Mouse (Mus musculus) lung, adult 2 months (tissue): ENCODE measurements at regions not wholly inside any gene's neighbourhood (a gene's known extent, or its start where the extent isn't known, plus 50 kb on each side); places are given as distances from the start of the nearest gene placed in this dataset.

Experiments
- DNase-seq: peaks from one replicate; pipeline ENCODE4 v3.0.0; 2022
- H3K4me1 ChIP-seq: fragments of 200-500 bp; 2 replicates; pipeline ENCODE4 v1.6.1; 2011; ENCODE audit warnings: low read length; ENCODE audit not compliant: control insufficient read depth, insufficient read depth
- H3K4me3 ChIP-seq: fragments of 200-500 bp; replicated peaks from 2 replicates; pipeline ENCODE3; 2011; ENCODE audit warnings: low read depth, mild to moderate bottlenecking, control low read depth, low read length; ENCODE audit errors: extremely low read depth
- CTCF ChIP-seq: fragments of 200-500 bp; IDR thresholded peaks from 2 replicates; pipeline ENCODE4 v1.5.1; 2011; ENCODE audit warnings: mild to moderate bottlenecking, low read length, control low read depth; ENCODE audit not compliant: insufficient read depth
- POLR2A ChIP-seq: fragments of 200-500 bp; IDR thresholded peaks from 2 replicates; pipeline ENCODE4 v1.6.1; 2011; ENCODE audit warnings: low read depth, mild to moderate bottlenecking, control low read depth, low read length, borderline replicate concordance; ENCODE audit errors: extremely low read depth
- WGBS: fragments of 180-500 bp; shearing (Covaris S2); methylation state at CpG from one replicate; pipeline ENCODE4 v1.1.7; 2018; 5-methylcytosine and 5-hydroxymethylcytosine counted together

- no peak overlapping the region for H3K4me3 ChIP-seq
- peaks cover 6% of the 10 kb centered on the region; the same call in 1 of the 2 replicates for H3K4me1 ChIP-seq
- no peak for DNase-seq
- 66% methylated on average over 8 of the region's 8 CpGs for WGBS
- TF ChIP-seq CTCF, result no peak
Measured at GRCm38 (mm10) chr2:117989215-117989614, 122.5 kb upstream of the Thbs1 start.

- 74% methylated on average over 14 of the region's 14 CpGs for WGBS
- no peaks in the 10 kb centered on the region for H3K4me1 ChIP-seq
- H3K4me3 ChIP-seq, result no peak overlapping the region
- no peak for TF ChIP-seq CTCF
- no peak for TF ChIP-seq POLR2A
- DNase-seq, result no peak
Measured at GRCm38 (mm10) chr2:117996130-117997083, 115.3 kb upstream of the Thbs1 start.

GRCm38 (mm10) chr2:117999641-118000040 is 112.0 kb upstream of the Thbs1 start:
- DNase-seq, result no peak
- TF ChIP-seq CTCF (no peak), POLR2A (no peak)
- WGBS, result 18% methylated on average over 6 of the region's 6 CpGs
- Histone ChIP-seq H3K4me1 (no peaks in the 10 kb centered on the region), H3K4me3 (no peak overlapping the region)

- peaks cover 7% of the 10 kb centered on the region for H3K4me1 ChIP-seq
- WGBS, result 88% methylated on average over 5 of the region's 5 CpGs
- TF ChIP-seq POLR2A (no peak), CTCF (no peak)
- DNase-seq, result no peak
- no peak overlapping the region for H3K4me3 ChIP-seq
Measured at GRCm38 (mm10) chr2:118004191-118004590, 107.5 kb upstream of the Thbs1 start.

GRCm38 (mm10) chr2:118007539-118008427 is 103.9 kb upstream of the Thbs1 start:
- TF ChIP-seq CTCF, result no peak
- TF ChIP-seq POLR2A, result no peak
- WGBS, result 22% methylated on average over 10 of the region's 10 CpGs
- H3K4me3 ChIP-seq, result no peak overlapping the region
- DNase-seq, result peak; percentile 34
- H3K4me1 ChIP-seq, result peaks cover 7% of the 10 kb centered on the region

- Histone ChIP-seq H3K4me1 (peaks cover 7% of the 10 kb centered on the region), H3K4me3 (no peak overlapping the region)
- no peak for DNase-seq
- WGBS, result 78% methylated on average over 7 of the region's 7 CpGs
- no peak for TF ChIP-seq POLR2A
- TF ChIP-seq CTCF, result no peak
Measured at GRCm38 (mm10) chr2:118011679-118012078, 100.0 kb upstream of the Thbs1 start.

GRCm38 (mm10) chr2:118012211-118012610 is 99.5 kb upstream of the Thbs1 start:
- H3K4me1 ChIP-seq, result peaks cover 7% of the 10 kb centered on the region
- no peak overlapping the region for H3K4me3 ChIP-seq
- TF ChIP-seq CTCF (no peak), POLR2A (no peak)
- no peak for DNase-seq
- WGBS, result 75% methylated on average over 3 of the region's 3 CpGs

GRCm38 (mm10) chr2:118013156-118013555 is 98.5 kb upstream of the Thbs1 start:
- 72% methylated on average over 3 of the region's 3 CpGs for WGBS
- no peak for DNase-seq
- Histone ChIP-seq H3K4me1 (peaks cover under 1% of the 10 kb centered on the region), H3K4me3 (no peak overlapping the region)
- TF ChIP-seq CTCF (no peak), POLR2A (no peak)

GRCm38 (mm10) chr2:118015182-118015581 is 96.5 kb upstream of the Thbs1 start:
- Histone ChIP-seq H3K4me1 (no peaks in the 10 kb centered on the region), H3K4me3 (no peak overlapping the region)
- DNase-seq, result no peak
- TF ChIP-seq CTCF (no peak), POLR2A (no peak)
- WGBS, result 54% methylated on average over 1 of the region's 1 CpGs
